Comparison of ENCODE assay signal across 8 mouse cellular contexts in the genomic region with DNA sequence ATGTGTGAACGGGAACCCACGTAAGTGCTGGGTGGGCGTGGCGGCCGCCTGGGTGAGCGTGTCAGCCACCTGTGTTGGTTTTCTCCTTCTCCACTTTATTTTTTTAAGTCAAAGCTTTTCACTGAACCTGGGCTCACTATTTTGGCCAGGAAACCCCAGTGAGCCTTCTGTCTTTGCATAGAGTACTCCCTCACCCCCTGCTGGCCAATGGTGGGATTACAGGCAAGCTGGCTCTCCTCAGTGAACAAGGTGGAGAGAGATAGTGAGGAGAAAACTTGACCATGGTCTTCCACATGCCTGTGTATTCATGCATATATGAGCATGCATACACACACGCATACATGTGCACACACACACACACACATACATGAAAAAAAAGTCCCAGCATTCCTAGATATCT. TPM values are rescaled to one million over a fixed set of nuclear protein-coding genes. Genes with fewer than 3 reads are reported as not detected.
A peak's percentile ranks its signal among the peaks of the same experiment; 100 is the strongest.
DNase-seq lines count a peak whose midpoint lies in the region.

No protein-coding gene starts in this region.

- intact Hi-C loops in left cerebral cortex, postnatal 4 days (cut with DNase I), result no loop called here

- DNase-seq in 3T3-L1 (ENCODE audit: low read depth, low spot score), result peak; percentile 82
- DNase-seq in adrenal gland, adult 18-20 months (ENCODE audit: low spot score in 2 of 2), result peak; percentile 90 to 93
- DNase-seq in embryo, embryonic 10 days (ENCODE audit: low spot score), result peak; percentile 83
- peak; percentile 59 for DNase-seq in gastrocnemius, postnatal 25 days
- peak; percentile 87 for DNase-seq in kidney, adult 18-20 months
- DNase-seq in left cerebral cortex, postnatal 4 days, result peak; percentile 90
- DNase-seq in monocyte, adult 2 months (ENCODE audit: low read depth in 1 of 2, low spot score in 2 of 2), result peak; percentile 12 to 45
- peak; percentile 78 to 90 for DNase-seq in spleen, postnatal 10 days (ENCODE audit: low spot score in 2 of 2)

RNA-seq across cellular contexts. Expression of a gene that starts 6.8 kb away (rescaled TPM):
- 10 to 100 TPM; 25.7 to 29.1 TPM for total RNA-seq in adrenal gland, adult 18-20 months (2021)
- total RNA-seq in gastrocnemius, postnatal 25 days (2021), result under 1 TPM; 0.79 to 0.80 TPM
- 10 to 100 TPM; 46.9 to 52.0 TPM for total RNA-seq in left cerebral cortex, postnatal 4 days (2021)

Comparison
In these comparisons a context has a peak if more than half of its experiments do, and no peak if none do; other contexts are left out.
1. Peak in every context shown above with its lines: DNase-seq.
2. DNase-seq: peak in every context shown above with its lines; median percentile 92 in adrenal gland, adult 18-20 months; 90 in left cerebral cortex, postnatal 4 days; 87 in kidney, adult 18-20 months; 84 in spleen, postnatal 10 days; 83 in embryo, embryonic 10 days; 82 in 3T3-L1; 59 in gastrocnemius, postnatal 25 days; 28 in monocyte, adult 2 months.
3. RNA of a gene that starts 6.8 kb away (total RNA-seq): 46.9 to 52.0 TPM in left cerebral cortex, postnatal 4 days and 25.7 to 29.1 TPM in adrenal gland, adult 18-20 months; 0.79 to 0.80 TPM in gastrocnemius, postnatal 25 days; every median in the first group is over 10 times any median in the second.